Comparison of ENCODE assay signal across 8 mouse cellular contexts in the genomic region with DNA sequence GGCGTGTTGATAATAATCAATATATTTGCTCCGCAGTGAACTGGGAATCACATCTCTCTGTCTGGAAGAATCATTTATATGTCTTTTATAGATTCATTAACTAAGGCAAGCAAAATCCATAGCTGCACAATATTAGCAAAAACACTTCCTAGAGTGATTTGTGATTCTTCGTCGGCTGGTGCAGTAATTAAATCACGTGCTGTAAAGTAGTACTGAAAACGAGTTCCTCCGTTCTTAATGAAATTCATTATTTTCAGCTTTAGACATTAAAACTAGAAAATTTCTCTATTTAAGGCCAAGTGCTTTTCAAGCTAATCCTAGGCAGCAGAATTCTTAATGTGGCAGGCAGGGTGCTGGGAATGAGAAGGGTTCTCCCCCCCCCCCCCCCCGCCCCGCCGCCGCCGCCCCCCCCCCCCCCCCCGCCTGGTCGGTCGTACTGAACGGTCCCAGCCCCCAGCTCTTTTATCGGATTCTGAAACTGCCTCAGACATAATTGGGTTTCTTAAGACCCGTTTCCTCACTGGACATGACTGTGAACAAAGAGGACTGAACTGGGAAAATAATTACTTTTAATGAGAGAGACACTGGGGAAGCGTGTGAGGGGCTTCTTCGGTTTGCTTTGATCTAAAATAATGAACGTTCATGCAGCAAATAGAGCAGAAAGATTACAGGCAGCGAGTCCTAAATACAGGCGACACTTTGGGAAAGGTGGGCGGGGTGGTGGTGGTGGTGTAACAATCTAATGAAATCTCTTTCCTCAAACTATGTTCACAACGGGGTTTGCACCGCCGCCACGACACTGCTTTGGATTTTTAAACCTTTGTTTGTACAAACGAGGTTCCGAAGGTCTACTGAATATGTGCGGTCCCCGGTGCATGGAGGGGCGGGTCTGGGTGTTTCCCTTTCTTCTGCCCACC.
DNase-seq lines count a peak whose midpoint lies in the region; ATAC-seq and TF ChIP-seq lines count a peak whose summit lies in the region.

No protein-coding gene starts in this region.

- peak overlapping the region; percentile 51; the same call in 1 of the 2 replicates for H3K9ac ChIP-seq in hindbrain, embryonic 12.5 days

- ATAC-seq in hindbrain, embryonic 12.5 days (ENCODE audit: low FRiP score): peak; percentile 74
- no peak for ATAC-seq in CD4-positive, CD25-positive, alpha-beta regulatory T cell, adult 4 months

- H3K27ac ChIP-seq in embryonic facial prominence, embryonic 10.5 days (replicated peaks): peak overlapping the region; percentile 73
- peak overlapping the region; percentile 79 for H3K27ac ChIP-seq in hindbrain, embryonic 12.5 days
- peak overlapping the region; percentile 49 for H3K27ac ChIP-seq in testis, adult 2 months (ENCODE audit: control insufficient read depth, insufficient read depth, low read depth, low read length)

- H3K27me3 ChIP-seq in embryonic facial prominence, embryonic 10.5 days (replicated peaks; ENCODE audit: low read depth, poor library complexity, severe bottlenecking): no peaks in the 10 kb centered on the region
- H3K27me3 ChIP-seq in hindbrain, embryonic 12.5 days: no peaks in the 10 kb centered on the region
- H3K27me3 ChIP-seq in testis, adult 2 months (ENCODE audit: control insufficient read depth, insufficient read depth, low read length): no peaks in the 10 kb centered on the region

- no peak for TF ChIP-seq POLR2A in testis, adult 2 months (IDR thresholded peaks at IDR 0.05; ENCODE audit: control insufficient read depth, low read depth, low read length)

- no peaks in the 10 kb centered on the region for H3K36me3 ChIP-seq in embryonic facial prominence, embryonic 10.5 days (replicated peaks)
- no peaks in the 10 kb centered on the region for H3K36me3 ChIP-seq in hindbrain, embryonic 12.5 days
- no peaks in the 10 kb centered on the region for H3K36me3 ChIP-seq in testis, adult 2 months (ENCODE audit: control insufficient read depth, insufficient read depth, low read length)

- no peak for TF ChIP-seq CTCF in testis, adult 2 months (IDR thresholded peaks at IDR 0.05; ENCODE audit: control insufficient read depth, insufficient read depth, insufficient replicate concordance, low read depth, low read length)

- peak; percentile 33 to 40 for DNase-seq in layer of hippocampus, postnatal 10 days (ENCODE audit: low spot score in 2 of 2)
- no peak for DNase-seq in layer of hippocampus, adult 9-11 months
- DNase-seq in embryonic facial prominence, embryonic 10.5 days (ENCODE audit: low spot score): peak; percentile 47
- DNase-seq in lung, postnatal 14 days: peak; percentile 9
- DNase-seq in cerebellum, adult 11 months: no peak

- H3K4me1 ChIP-seq in embryonic facial prominence, embryonic 10.5 days: peaks cover 7% of the 10 kb centered on the region; the same call in 1 of the 2 replicates
- H3K4me1 ChIP-seq in hindbrain, embryonic 12.5 days: peaks cover 4% of the 10 kb centered on the region; the same call in 1 of the 2 replicates
- no peaks in the 10 kb centered on the region for H3K4me1 ChIP-seq in testis, adult 2 months (ENCODE audit: control insufficient read depth, insufficient read depth, low read length)

- H3K4me2 ChIP-seq in hindbrain, embryonic 12.5 days (replicated peaks): peak overlapping the region; percentile 50

- 30% methylated on average over 28 of the region's 33 CpGs for WGBS in embryonic facial prominence, embryonic 10.5 days
- WGBS in hindbrain, embryonic 12.5 days: 17% methylated on average over 25 of the region's 33 CpGs

- no peaks in the 10 kb centered on the region for H3K9me3 ChIP-seq in embryonic facial prominence, embryonic 10.5 days
- H3K9me3 ChIP-seq in hindbrain, embryonic 12.5 days (replicated peaks): no peaks in the 10 kb centered on the region

- peak overlapping the region; percentile 50 for H3K4me3 ChIP-seq in embryonic facial prominence, embryonic 10.5 days
- H3K4me3 ChIP-seq in hindbrain, embryonic 12.5 days: peak overlapping the region; percentile 34
- H3K4me3 ChIP-seq in testis, adult 2 months (ENCODE audit: control insufficient read depth, low read depth, low read length): peak overlapping the region; percentile 54

Comparison
In these comparisons a context has a peak if more than half of its experiments do, and no peak if none do; other contexts are left out.
1. DNase-seq: peak in layer of hippocampus, postnatal 10 days (2 of 2), embryonic facial prominence, embryonic 10.5 days (single experiment) and lung, postnatal 14 days (single experiment); none in layer of hippocampus, adult 9-11 months (single experiment) and cerebellum, adult 11 months (single experiment).
2. Peak in every context shown above with its lines, with median percentiles within 50 percentile points of each other: H3K27ac ChIP-seq and H3K4me3 ChIP-seq.